Mouse (Mus musculus) limb, embryonic 14.5 days (tissue): Measurements from ENCODE around the gene AU022252. TPM values are rescaled to one million over a fixed set of nuclear protein-coding genes. Genes with fewer than 3 reads are reported as not detected.
"Not testable (repeated sequence)": the region's sequence is repeated elsewhere in the genome, so short reads cannot be mapped to it uniquely, and the experiment has no call there.

Source experiments
- ATAC-seq: fragments of 200-750 bp; cut with Nextera tagmentation; 2 replicates; pipeline ENCODE4 v1.8.0; 2017; ENCODE audit warnings: low read depth, moderate number of reproducible peaks, moderate TSS enrichment; ENCODE audit not compliant: low FRiP score
- DNase-seq: peaks from one replicate; pipeline ENCODE4 v3.0.0-alpha.2; 2015; ENCODE audit warnings: low spot score
- H3K27ac ChIP-seq: fragments of 300-500 bp; sonication (generic); replicated peaks from 2 replicates; pipeline ENCODE4 v1.5.1; 2014; ENCODE audit warnings: low read depth, mild to moderate bottlenecking, low read length, moderate library complexity, mixed read lengths
- H3K27me3 ChIP-seq: fragments of 300-500 bp; sonication (generic); 2 replicates; pipeline ENCODE4 v1.6.1; 2014; ENCODE audit warnings: low read length, mixed read lengths; ENCODE audit not compliant: control insufficient read depth, insufficient read depth
- H3K36me3 ChIP-seq: fragments of 300-500 bp; sonication (generic); 2 replicates; pipeline ENCODE4 v1.6.1; 2014; ENCODE audit warnings: mild to moderate bottlenecking, low read length, moderate library complexity, mixed read lengths; ENCODE audit not compliant: control insufficient read depth, insufficient read depth
- H3K4me1 ChIP-seq: fragments of 300-500 bp; sonication (generic); 2 replicates; pipeline ENCODE4 v1.6.1; 2014; ENCODE audit warnings: antibody characterized with exemption, low read length, mixed read lengths; ENCODE audit not compliant: control insufficient read depth, insufficient read depth
- H3K4me2 ChIP-seq: fragments of 300-500 bp; sonication (generic); replicated peaks from 2 replicates; pipeline ENCODE4 v1.6.1; 2014; ENCODE audit warnings: low read depth, mild to moderate bottlenecking, low read length, moderate library complexity; ENCODE audit not compliant: severe bottlenecking
- H3K4me3 ChIP-seq: fragments of 300-500 bp; sonication (generic); replicated peaks from 2 replicates; pipeline ENCODE4 v1.5.1; 2014; ENCODE audit warnings: low read length
- H3K9ac ChIP-seq: fragments of 300-500 bp; sonication (generic); 2 replicates; pipeline ENCODE4 v1.6.1; 2014; ENCODE audit warnings: mild to moderate bottlenecking, low read depth, low read length, moderate library complexity; ENCODE audit not compliant: severe bottlenecking
- H3K9me3 ChIP-seq: fragments of 300-500 bp; sonication (generic); 2 replicates; pipeline ENCODE4 v1.6.1; 2016; ENCODE audit warnings: low read length; ENCODE audit not compliant: control insufficient read depth
- POLR2A ChIP-seq: fragments of 200-500 bp; IDR thresholded peaks from 2 replicates; pipeline ENCODE4 v1.8.0; 2012; ENCODE audit warnings: inconsistent platforms, mild to moderate bottlenecking, moderate library complexity, borderline replicate concordance; ENCODE audit not compliant: insufficient read depth, insufficient read length; ENCODE audit errors: extremely low read depth
- WGBS: fragments of 180-500 bp; shearing (Covaris S2); extraction: QIAGEN DNeasy Blood & Tissue Kit; methylation state at CpG from one replicate; pipeline ENCODE4 v1.1.7; 2014; 5-methylcytosine and 5-hydroxymethylcytosine counted together
- polyA plus RNA-seq, 2 experiments: library from polyadenylated mRNA; depleted of rRNA in 1 of 2; stranded (reverse) in 1 of 2; unstranded in 1 of 2; fragments of >200 nt; fragmentation: Nextera tagmentation in 1 of 2; extraction: Ambion mirVana in 1 of 2; gene quantifications; 2 replicates each; pipeline versions ENCODE4 v1.2.1 to v1.2.3; 2012 to 2014

The AU022252 gene
- polyA plus RNA-seq (2012; rRNA removed) (17.2 and 17.6 TPM in 2 replicates), polyA plus RNA-seq (2014; fragmentation: Nextera tagmentation; extraction: Ambion mirVana) (31.9 and 33.9 TPM in 2 replicates)

GRCm38 (mm10) chr4:119232410-119233255, at the start of gene AU022252, which contains the start of gene P3h1:
Gene AU022252 (minus strand): TSS chr4:119232712.
Gene P3h1 (plus strand): TSS chr4:119232915.
- Histone ChIP-seq H3K4me3 (peak within 1 kb of the TSS; percentile 96), H3K27ac (peak within 1 kb of the TSS; percentile 74), H3K4me1 (peaks cover 8% of the 10 kb centered on the region), H3K9me3 (no peaks in the 10 kb centered on the region), H3K4me2 (peak within 1 kb of the TSS; percentile 78), H3K9ac (peak within 1 kb of the TSS; percentile 86), H3K36me3 (peaks cover 28% of the 10 kb centered on the region), H3K27me3 (no peaks in the 10 kb centered on the region)
- WGBS = 3% methylated on average over 42 of the region's 71 CpGs
- peak; percentile 100 for DNase-seq
- TF ChIP-seq POLR2A = peak; percentile 40; the same call in 1 of the 2 replicates
- peak; percentile 98 for ATAC-seq

GRCm38 (mm10) chr4:119278784-119279183, 46.3 kb upstream of the AU022252 start:
- not testable (repeated sequence) for H3K27me3 ChIP-seq, H3K27ac ChIP-seq, ATAC-seq, H3K4me1 ChIP-seq, H3K9ac ChIP-seq, DNase-seq, H3K4me2 ChIP-seq, H3K9me3 ChIP-seq, H3K4me3 ChIP-seq
- peaks cover 92% of the 10 kb centered on the region for H3K36me3 ChIP-seq
- 92% methylated on average over 15 of the region's 15 CpGs for WGBS

- ATAC-seq (no peak), DNase-seq (no peak)
- H3K4me2 ChIP-seq = no peak overlapping the region
- H3K9ac ChIP-seq = no peak overlapping the region
- H3K36me3 ChIP-seq = peaks cover 91% of the 10 kb centered on the region
- 81% methylated on average over 2 of the region's 2 CpGs for WGBS
- H3K27me3 ChIP-seq = no peaks in the 10 kb centered on the region
- no peaks in the 10 kb centered on the region for H3K4me1 ChIP-seq
- no peak overlapping the region for H3K27ac ChIP-seq
- no peak for TF ChIP-seq POLR2A
- no peaks in the 10 kb centered on the region for H3K9me3 ChIP-seq
- no peak overlapping the region for H3K4me3 ChIP-seq
These were observed 43.2 kb upstream of the AU022252 start for GRCm38 (mm10) chr4:119275726-119276125.

- no peak overlapping the region for H3K27ac ChIP-seq
- no peak for TF ChIP-seq POLR2A
- no peak for ATAC-seq
- no peak overlapping the region for H3K9ac ChIP-seq
- no peaks in the 10 kb centered on the region for H3K27me3 ChIP-seq
- no peak for DNase-seq
- H3K4me2 ChIP-seq = no peak overlapping the region
- H3K9me3 ChIP-seq = no peaks in the 10 kb centered on the region
- no peaks in the 10 kb centered on the region for H3K4me1 ChIP-seq
- H3K4me3 ChIP-seq = no peak overlapping the region
- WGBS = 89% methylated on average over 2 of the region's 2 CpGs
- H3K36me3 ChIP-seq = peaks cover 93% of the 10 kb centered on the region
These were observed 42.7 kb upstream of the AU022252 start for GRCm38 (mm10) chr4:119275226-119275625.

- H3K4me2 ChIP-seq = no peak overlapping the region
- H3K9ac ChIP-seq = no peak overlapping the region
- DNase-seq (no peak), ATAC-seq (no peak)
- WGBS = 60% methylated on average over 1 of the region's 1 CpGs
- no peak for TF ChIP-seq POLR2A
- H3K27me3 ChIP-seq = no peaks in the 10 kb centered on the region
- H3K27ac ChIP-seq = no peak overlapping the region
- H3K4me1 ChIP-seq = no peaks in the 10 kb centered on the region
- no peaks in the 10 kb centered on the region for H3K9me3 ChIP-seq
- peaks cover 91% of the 10 kb centered on the region for H3K36me3 ChIP-seq
- no peak overlapping the region for H3K4me3 ChIP-seq
These were observed 42.1 kb upstream of the AU022252 start for GRCm38 (mm10) chr4:119274627-119275026.
